Mouse (Mus musculus): Measurements from ENCODE around the gene Ttc9b.

Gene Ttc9b

DNA sequence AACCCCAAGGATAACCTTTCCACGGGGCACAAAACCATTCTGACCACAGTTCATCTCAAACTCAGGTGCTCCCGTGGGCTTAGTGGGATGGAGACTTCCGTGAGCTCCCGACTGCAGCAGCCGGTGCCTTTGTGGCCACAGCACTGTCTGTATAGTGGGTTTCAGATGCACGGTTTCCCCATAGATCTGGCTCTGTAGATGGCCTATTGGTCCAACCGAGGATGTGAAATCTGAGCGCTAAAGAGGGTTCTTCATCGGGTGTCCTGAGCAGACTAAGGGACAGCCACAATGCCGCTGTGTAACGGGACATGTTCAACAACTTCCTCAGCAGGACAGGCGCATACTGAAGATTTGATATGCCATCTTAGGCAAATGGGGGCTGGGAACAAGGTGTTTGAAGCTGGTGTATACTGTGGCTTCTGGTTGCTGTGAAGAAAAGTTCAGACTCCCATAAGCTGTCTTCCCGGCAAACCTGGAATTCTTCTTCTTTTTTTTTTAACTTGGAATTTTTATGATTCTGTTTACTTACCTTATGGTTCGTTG is 34.6 kb downstream of the Ttc9b start:
- no peak for DNase-seq

DNA sequence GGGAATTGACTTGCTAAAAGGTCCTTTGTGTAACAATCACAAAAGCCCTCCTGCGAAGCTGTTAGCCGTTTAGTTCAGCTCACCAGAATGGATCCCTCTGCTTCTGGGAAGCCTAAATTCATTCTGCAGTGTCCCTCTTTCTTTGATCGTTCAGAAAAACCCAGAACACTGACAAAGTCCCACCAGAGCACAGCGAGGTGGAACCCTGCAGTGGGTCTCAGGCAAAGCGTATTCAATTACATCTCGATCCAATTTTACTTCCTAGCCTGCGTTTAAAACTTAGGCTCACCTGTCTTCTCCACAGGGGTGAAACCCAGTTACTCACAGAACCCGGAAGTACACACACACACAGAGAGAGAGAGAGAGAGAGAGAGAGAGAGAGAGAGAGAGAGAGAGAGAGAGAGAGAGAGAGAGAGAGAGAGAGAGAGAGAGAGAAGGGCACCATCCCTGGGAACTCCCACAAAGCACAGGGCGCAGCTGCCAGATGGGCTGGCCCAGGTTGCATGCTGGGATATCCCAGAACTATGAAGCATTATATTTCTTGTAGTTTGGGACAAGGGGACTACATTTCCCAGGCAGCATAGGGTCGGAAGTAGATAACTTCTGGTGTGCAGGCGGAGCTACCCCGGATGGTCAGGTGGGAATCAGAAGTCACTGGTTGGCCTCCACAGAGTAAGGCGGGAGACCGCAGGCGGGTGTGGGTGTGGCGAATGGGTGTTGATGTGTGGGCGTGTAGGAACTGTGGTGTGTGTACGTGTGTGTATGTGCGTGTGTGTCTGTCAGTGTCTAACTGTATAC is 35.3 kb downstream of the Ttc9b start, which contains the start of gene Zfp607b:
Gene Zfp607b, plus strand, starts transcription at position 526 of the 798 bp plus-strand sequence.
- DNase-seq = peak; percentile 78

DNA sequence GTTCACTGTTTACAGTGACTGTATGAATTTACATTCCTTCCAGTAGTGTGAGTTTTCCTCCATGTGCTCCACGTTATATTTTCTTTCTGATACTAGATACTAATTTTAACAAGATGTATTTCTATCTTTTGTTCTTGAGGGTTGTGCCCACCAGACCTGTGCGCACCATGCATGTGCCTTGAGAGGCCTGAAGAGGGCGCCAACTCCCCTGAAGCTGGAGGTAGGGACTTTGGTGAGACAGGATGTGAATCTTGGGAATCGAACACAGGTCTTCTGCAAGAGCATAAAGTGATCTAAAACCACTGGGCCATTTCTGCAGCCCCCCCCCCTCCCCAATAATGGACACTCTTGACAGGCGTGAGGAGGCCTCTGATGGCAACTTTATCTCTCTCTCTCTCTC is 37.4 kb downstream of the Ttc9b start:
- DNase-seq = peak; percentile 46

GRCm38 (mm10) chr7:27696711-27697110 is 43.0 kb downstream of the Ttc9b start:
- DNase-seq = no peak
